Mouse (Mus musculus): ENCODE data around the gene Fam69a.
"Not testable (repeated sequence)": the region's sequence is repeated elsewhere in the genome, so short reads cannot be mapped to it uniquely, and the experiment has no call there.

Gene Fam69a

DNA sequence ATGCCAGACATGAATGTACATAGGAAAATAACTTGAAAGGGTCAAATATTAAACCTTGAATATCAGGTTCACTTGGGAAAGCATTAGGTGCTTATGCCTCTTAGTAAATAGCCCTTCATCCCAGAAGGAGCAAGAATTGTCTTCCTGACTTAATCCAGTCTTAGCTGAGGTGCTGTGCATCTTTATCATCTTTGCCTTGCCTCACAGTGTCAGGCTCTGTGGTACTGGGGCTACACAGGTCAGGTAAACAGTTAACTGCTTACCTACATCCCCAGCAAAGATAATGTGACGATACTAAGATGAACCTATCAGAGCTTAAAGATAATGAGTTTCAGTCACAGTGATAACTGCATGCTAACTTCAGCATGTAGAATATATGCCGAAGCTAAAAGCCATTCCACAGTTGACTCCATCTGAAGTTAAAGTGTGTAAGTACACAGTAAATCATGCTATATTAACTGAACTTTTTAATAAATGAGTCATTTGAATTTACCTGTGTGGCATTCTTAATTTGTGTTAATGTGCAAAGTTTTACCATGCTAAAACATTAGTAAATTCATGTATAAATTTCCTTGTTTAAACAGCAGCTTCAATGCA lies 78.3 kb downstream of the Fam69a start:
- in situ Hi-C loops (cut with MboI), result no loop called here

DNA sequence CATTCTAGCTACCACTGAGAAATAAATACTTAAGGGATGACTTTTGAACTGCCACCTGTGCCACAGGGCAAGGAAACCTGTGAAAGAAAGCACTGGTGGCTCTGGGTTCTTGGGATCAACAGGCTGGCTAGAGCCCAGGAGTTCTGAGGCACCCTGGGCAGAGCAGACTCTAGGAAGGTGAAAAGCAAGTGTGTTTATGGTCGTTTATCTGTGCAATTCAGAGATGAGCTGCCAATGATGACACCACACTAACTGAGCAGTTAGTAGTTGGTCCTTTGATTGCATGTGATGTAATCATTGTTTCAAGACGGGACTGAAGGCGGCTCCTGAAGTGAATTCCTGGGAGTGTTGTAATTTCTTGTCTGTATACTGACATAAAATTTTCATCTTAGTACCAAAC lies 82.6 kb downstream of the Fam69a start:
- in situ Hi-C loops (cut with MboI), result no loop called here

DNA sequence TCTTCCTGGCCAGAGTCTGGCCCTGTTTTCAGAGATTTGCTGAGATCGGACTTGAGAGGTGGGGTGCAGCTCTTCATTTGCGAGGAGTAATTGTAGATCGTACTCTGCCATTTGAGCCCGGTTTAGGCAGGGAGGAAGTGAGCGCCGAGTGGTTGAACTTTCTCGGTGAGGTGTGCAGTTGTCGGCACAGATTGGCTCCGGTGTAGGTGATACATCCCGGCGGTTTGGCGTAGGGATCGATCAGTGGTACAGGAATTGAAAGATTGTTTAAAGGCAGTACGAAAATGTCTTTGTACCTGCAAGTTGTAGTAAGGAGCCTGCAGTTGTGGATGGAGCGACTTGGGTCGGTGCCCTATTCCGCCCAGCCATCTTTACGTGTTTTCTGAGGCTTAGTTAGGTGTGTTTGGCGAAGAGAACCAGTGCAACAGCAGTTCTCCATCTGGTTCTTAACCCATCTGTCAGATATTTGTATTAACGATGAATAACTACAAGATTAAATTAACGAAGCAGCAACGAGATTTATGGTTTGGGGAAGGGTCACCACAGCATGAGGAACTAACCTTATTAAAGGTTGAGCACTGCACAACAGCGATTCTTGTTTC lies 85.8 kb downstream of the Fam69a start:
- in situ Hi-C loops (cut with MboI), result no loop called here

DNA sequence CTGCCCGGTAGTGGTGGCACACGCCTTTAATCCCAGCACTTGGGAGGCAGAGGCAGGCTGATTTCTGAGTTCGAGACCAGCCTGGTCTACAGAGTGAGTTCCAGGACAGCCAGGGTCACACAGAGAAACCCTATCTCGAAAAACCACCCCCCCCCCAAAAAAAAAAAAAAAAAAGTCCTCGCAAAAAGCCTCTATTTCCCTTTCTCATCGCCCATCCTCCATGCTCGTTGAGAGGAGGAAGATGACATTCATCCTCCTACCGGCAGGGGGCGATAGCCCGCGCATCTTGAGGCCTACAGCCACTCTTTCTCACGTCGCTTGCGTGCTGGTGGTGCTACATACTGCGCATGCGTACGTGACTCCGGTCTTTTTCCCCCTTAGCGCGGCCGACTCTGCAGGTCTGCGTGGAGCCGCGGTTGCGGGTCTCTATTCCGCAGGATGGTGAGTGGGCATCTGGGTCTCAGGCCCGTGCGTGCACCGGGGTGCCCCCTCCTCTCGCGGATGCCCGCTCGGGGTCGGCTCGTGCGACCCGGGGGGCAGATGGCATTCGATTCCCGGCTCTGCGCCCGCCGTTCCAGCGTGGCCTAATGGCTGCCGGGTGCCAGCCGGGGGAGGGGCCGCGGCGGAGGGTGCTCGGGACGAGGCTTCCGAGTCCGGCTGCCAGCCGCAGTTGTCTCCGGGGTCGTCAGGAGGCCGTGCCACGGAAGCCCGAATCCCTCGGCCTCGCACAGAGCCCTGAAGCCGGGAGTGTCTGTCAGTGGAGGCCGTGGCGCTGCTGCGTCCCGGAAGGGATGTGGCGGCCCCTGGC lies 86.5 kb downstream of the Fam69a start, which contains the start of gene Rpl5:
TSS of gene Rpl5 (plus strand) at position 297 of the 808 bp plus-strand sequence.
- in situ Hi-C loops (cut with MboI), result no loop called here

DNA sequence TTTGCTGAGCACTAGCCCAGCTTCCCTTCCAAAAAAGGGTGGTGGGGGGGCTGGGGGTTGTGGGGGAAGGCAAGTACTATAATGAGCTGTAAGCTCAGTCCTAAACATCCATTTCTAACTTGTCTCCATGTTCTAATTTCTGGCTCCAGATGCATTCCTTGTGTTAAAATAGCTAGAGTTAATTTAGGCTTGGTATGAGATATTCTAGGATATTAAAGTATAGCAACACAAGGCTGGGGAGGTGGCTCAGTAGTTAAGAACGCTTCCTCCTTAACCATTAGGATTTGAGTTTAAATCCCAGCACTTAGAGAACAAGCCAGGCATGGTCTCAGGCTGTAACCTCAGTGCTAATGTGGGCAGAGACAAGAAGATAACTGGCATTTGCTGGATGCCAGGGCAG lies 90.6 kb downstream of the Fam69a start:
- in situ Hi-C loops (cut with MboI), result no loop called here

DNA sequence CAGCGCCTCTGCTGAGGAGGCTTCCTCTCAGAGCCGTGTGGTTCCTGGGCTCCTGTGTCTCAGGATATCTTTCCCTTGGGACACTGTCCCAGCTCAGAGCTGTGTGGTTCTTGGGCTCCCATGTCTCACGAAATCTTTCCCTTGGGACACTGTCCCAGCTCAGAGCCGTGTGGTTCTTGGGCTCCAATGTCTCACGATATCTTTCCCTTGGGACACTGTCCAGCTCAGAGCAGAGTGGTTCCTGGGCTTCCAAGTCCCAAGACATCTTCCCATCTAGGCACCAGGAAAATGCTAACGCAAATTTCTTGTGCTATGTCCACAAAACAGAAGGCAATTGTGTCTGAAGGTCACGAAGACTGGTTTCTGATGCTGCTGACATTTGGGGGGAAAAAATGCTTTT lies 92.2 kb downstream of the Fam69a start:
- in situ Hi-C loops (cut with MboI), result no loop called here

DNA sequence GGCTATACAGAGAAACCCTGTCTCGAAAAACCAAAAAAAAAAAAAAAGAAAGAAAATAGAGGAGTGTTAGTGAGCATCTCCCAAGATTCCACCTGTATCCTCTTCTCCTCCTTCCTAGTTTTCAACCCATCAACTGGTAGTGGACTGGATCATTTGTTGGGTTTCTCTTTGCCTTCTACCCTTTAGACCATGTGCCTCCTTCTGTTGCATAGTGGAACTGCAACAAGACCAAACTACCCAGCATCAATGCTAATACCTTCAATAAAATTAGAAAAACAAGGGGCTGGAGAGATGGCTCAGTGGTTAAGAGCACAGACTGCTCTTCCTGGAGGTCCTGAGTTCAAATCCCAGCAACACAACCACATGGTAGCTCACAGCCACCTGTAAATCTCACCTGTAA lies 95.4 kb downstream of the Fam69a start:
- in situ Hi-C loops (cut with MboI), result not testable (repeated sequence)

DNA sequence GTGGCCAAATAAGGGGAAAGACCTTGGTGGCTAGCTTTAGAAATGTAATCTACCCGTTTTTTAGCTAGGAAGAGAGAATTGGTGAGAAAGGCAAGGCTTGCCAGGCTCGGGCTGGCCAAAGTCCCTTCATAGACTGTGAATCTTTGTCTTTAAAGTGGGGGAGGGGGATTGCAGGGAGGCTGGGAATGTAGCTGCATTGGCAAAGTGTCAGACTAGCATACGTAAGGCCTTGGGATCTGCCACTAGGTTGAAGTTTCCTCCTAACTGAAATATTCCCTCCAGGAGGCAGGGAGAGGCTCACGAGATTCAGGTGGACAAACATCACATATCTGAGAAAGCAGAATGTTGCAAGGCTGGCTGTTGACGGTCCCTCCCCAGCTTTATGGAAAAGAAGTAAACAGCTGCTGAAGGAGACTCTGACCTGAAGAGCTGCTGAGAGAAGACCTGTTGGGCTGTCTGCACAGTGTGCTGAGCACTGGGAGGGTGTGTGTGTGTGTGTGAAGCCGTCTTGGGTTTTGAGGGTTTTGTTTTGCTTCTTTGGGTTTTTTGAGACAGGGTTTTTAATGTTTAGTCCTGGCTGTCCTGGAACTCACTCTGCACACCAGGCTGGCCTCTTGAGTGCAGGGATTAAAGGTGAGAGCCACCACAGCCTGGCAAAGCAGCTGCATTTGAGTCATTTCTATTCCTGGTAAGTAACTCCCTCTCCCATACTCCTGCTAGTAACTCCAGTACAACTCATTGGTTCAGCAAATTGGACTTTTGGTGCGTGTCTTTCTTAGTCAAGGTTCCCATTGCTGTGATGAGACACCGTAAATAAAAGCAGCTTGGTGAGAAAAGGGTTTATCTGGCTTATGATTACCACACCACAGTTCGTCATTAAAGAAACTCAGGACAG lies 96.6 kb downstream of the Fam69a start:
- in situ Hi-C loops (cut with MboI), result no loop called here

DNA sequence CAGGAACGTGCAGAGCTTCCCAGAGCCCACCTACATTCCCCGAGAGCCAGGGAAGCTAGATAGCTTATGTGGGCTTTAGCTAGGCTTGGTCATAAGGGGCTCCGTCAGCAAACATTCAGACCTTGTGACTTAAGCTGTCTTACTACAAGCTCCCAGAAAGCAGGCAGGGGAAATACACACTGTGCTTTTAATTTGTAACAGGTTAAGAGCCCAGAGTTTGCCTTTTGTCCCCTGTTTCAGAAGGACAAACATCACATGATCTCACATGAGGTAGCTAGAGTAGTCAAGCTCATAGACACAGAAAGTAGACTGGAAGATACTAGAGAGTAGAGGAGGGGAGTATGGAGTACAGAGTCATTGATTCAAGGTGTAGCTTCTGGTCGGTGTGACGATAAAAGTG lies 106.2 kb downstream of the Fam69a start:
- in situ Hi-C loops (cut with MboI), result no loop called here

DNA sequence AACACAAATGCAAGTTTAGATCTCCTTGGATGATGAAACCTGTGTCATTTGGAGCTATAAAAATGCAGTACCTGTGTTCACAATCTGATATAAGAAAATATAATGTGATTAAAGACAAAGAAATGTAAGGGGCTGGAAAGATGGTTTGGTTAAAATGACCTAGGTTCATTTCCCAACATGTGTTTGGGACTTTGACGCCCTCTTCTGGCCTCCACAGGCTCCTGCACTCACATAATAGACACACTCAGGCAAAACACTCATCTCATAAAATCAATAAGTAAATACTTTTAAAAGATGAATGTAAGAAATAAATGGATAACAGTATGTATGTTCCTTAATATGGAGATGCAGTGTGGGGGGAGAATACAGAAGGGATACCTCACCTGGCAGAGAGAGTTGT lies 109.8 kb downstream of the Fam69a start:
- in situ Hi-C loops (cut with MboI), result no loop called here

DNA sequence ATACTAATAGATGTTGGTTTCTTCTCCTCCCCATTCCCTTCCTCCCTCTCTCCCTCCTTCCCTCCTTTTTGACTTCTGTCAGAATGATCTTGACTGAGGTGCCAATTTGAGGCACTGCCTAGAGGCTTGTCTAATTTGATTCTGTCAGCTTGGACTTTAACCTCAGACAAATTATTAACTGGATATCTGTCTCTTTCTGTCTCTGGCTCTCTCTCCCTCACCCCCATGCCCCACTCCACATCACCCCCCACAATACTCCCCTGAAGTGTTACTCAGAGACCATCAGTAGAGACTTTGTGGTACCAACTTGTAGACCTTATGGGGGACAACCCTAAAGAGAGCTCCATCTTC lies 111.6 kb downstream of the Fam69a start:
- in situ Hi-C loops (cut with MboI), result no loop called here

DNA sequence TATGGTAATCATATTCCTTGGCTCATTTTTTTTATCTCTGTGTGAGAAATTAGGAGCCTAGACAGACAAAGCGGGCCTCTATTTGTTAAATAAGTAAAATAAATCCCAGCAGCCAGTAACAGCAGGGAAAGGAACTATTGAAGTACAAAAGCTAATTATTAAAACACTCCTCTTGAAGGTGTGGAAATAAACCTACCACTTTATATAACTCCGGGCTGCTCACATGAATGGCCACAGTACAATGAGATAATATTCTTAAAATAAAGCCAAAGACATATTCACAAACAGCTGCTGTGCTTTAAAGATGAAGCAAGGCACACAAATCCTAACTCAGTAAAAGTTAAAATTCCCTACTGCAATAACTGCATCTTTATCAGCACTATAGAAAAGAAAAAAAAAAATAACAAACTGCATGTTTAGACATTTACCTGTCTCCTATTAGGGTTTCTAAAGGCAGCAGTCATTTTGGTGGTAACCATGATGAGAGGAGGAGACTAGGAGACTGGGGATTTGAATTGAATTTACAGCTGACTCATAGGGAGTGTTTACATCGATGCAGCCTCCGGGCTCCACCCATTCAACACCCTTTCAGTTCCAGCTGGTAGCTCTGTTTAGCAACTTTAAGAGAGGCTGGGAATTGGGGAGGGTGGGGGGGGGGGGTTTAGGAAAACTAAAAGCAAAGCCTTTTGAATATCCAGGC lies 112.2 kb downstream of the Fam69a start, which contains the start of gene Evi5:
TSS of gene Evi5 (minus strand) at position 547 of the 700 bp plus-strand sequence.
- in situ Hi-C loops (cut with MboI), result no loop called here

DNA sequence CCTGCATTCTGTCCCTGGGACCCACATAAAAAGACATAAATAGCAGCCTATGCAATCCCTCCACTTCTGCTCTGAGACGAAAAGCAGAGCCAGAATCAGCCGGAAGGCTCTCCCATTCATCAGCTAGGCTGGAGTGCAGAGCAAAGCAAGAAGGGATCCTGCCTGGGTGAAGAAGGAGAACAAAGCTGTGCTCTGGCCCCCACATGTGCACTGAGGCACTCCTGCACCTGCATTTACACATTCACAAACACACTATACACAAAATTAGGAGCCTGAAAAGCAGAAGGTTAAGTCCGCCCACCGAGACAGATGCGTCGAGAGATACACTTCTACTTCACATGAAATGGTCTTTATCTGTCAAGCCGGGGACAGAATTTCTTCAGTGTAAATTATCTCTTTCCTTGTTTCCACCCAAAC lies 113.0 kb downstream of the Fam69a start:
- in situ Hi-C loops (cut with MboI), result no loop called here

DNA sequence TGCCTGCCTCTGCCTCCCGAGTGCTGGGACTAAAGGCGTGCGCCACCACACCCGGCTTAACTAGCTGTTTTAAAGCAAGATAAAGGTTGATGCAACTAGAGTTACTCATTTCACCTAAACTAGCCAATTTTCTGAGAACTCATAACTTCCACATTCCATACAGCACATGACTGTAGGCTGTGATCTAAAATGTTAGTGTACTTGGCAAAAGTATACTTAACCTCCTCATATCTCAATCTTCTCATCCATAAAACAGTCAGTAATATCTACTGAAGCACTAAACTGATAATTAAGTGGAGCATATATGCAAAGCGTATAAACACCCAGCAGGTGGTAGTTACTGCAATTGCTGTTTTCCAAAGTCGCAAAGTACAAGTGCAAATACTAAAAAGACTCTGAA lies 113.6 kb downstream of the Fam69a start:
- in situ Hi-C loops (cut with MboI), result no loop called here

DNA sequence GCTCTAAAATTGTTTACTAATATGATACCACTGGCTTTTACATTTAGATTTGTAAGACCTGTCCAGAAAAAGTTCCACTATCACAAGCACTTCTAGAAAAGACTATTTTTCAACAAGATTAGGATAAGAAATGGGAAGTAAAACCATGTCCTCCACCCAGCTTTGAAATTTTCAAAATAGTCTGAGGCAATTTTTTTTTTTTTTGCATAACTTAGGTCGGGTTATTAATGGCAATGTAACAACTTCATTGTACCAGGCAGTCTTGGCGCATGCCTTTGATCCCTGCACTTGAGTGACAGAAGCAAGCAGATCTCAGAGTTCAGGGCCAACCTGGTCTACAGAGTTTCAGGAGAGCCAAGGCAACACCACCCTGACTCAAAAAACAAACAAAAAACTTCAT lies 117.2 kb downstream of the Fam69a start:
- in situ Hi-C loops (cut with MboI), result no loop called here

DNA sequence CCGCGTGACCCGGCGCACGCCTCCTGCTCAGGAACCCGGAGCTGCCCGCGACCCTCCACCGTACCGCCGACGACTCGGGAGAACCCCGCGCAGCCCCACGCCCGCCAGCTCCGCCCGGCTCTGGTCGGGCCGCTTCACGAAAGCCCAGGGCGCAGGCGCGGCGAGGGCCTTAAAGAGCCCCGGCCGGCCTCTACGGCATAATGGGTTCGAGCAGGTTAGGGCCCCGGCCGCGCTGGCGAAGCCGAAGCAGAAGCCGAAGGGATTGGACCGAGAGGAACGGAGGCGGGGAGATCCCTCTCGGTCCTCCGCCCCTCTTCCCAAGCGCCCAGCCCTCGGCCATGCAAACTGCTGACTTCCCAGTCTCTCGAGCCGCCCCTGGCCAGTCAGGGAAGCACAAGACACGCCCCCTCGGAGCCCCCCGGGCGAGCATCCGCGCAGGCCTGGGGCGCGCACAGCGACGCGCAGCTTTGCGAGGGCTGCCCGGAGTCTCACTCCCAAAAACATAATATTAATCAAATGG lies 117.9 kb downstream of the Fam69a start:
- in situ Hi-C loops (cut with MboI), result no loop called here

DNA sequence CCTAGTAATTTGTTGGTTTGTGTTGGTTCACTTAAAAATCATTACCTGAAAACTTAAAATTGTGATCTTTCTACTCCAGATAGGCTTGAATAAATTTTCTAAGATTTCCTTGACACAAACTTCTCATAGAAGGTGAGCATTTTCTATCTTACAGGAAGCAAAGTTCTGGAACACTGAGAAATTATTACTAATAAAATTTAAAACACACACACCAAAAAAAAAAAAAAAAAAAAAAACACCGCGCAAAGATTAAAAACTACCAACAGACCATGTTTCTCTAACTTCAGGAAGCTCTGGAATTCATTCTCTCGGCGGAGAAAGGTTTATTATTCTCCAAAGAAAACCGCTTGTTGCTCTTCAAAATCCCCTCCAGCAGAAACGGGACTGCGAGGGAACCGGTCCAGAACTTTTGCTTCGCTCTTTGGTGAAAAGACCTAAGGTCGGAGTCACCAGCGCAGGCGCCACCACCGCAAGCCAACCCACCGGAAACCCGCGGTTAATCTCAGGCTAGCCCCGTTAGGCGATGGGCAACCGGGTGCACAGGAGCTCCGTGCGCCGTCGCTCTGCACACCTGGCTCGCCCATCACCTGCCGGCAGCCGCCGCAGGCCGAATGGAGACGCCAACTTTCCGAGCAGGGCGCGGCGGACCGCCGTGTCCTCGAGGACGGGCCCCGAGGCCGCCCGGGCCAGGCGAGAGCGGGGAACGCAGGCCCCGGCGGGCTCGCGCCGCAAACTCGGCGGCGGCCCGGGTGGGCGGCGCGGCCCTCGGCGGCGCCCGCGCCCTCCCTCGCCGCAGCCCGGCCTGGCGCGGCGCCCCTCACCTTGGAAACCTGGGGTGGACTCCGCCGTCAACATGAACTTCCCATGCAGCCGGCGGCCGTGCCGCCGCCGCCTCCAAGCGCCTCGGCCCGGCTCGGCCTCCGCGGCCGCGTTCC lies 118.6 kb downstream of the Fam69a start:
- in situ Hi-C loops (cut with MboI), result no loop called here

DNA sequence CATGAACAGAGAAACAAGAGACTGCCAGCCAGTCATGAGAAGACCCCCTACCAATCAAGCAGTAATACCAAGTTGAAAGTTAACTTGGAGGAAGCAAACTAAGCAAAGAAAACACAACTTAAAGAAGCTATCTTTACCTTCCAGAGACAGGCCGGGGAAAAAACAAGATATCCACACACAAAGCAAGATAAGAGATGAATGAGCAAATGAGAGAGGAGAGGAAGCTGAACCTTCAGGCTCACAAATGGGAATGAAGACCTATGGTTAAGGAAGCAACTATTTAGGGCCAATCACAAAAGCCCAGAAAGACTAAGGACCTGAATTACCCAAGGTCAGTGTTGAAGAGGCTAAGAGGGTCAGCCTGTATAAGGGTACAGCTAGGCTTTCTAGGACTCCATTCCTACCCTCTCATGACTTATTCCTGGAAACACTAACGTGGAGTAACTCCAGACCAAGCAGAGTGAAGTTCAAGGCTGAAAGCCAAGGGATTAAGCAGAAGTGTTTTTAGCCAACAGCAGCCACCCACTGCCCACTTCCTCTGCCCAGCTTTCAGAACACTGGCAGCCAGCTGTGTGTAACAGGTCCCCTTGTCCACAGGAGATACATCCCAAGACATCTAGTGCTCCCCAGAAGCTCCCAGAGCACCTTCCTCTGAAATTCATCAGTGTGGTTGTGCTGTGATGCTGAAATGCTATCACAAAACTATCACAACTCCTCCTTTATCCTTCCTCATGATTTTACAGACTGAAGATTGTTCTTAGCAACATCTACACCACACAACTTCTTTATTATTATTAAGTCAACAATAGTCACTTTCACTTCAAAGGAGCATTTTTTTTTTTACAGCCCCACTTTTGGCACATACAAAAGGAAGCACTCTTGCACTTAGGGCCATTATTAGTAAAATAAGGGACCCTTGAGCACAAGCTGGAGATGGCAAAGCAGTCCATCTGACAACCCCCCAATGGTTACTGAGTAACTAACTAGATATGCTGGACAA lies 120.5 kb downstream of the Fam69a start:
- in situ Hi-C loops (cut with MboI), result no loop called here

DNA sequence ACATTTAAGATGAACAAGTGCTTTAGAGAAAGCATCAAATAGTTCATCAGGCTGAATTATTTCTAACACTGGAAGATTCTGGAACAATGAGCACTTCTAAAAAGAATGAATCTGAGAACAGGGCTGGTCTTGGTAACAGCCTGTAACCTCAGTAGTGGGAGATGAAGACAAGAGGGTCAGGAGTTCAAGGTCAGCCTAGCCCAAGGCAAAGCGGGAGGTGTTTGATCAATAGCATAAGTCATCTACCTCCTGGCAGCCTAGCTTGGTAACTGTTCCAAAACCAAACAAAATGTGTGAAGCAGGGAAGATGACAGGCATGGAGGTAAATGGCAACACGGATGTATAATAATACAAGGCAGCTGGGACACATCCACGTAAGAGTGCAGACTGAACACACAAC lies 122.9 kb downstream of the Fam69a start:
- in situ Hi-C loops (cut with MboI), result no loop called here

Data from mature B cell (primary cell).